Mouse (Mus musculus): Measurements from ENCODE around the gene Scamp1. TPM values are rescaled to one million over a fixed set of nuclear protein-coding genes. Genes with fewer than 3 reads are reported as not detected.

The Scamp1 gene
- total RNA-seq, 2 experiments from 2014 or later, result 183 to 191 TPM

DNA sequence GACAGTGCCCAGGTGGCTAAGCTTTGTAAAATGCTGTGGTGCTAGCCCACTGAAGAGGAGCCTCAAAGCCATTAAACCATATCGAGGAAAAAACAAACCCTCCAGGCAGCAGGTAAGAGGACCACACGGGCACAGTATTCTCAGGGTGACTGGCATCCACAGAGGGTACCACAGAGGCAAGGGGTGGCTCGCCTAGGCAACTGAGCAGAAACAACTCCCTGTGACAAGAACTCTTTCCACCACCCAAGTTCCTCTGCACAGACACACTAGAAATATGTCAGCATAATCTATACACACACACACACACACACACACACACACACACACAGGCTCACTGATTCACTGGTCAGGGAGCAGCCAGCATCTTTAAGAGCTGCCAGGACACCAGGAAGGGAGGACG lies 46.2 kb downstream of the Scamp1 start:
- DNase-seq (ENCODE audit: low spot score in 2 of 2), result no peak

GRCm38 (mm10) chr13:94231871-94232270 lies 53.8 kb downstream of the Scamp1 start:
- DNase-seq (ENCODE audit: low spot score in 2 of 2), result no peak

DNA sequence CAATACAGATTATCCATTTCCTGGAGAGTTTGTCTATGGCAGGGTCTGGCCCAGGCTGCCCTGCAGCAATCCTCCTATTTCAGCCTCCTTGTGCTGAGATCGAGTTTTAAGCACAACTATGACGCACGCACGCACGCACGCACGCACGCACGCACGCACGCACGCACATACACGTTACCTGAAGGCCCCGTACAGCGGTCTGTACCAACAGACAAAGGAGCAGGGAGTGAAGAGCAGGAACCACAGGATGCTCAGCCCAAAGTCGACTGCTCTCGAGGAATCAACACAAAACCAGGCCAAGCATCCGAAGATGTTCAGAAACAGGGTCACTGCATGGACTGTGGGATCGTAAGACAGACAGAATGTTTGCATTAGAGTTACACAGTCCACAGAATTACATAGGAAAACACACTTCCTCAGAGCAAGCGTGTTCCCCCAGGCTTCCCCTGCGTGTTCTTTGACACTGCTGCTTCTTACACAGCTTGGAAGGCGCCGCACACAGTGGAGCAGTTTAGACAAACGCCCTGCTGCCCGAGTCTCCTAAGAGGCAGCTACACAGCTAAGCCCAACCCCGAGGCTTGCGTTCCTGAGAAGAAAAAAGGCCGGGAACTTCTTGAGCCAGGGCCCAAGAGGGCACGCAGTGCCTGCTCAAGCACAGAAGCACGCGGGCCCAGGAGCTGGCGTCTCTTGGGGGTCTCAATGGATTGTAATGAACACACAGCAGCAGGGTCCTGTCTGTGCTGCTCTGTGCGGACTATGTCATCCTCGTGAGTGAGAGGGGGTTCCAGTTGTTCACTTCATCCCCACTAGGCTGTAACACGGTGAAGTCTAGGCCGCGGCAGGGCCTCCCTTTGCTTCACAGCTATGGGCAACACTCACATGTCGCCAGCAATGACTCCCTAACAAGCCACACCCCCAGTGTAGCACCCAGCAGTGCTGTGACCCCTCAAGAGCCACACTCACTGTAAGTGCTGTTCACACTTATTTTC lies 60.6 kb downstream of the Scamp1 start:
- DNase-seq (ENCODE audit: low spot score in 2 of 2), result no peak

DNA sequence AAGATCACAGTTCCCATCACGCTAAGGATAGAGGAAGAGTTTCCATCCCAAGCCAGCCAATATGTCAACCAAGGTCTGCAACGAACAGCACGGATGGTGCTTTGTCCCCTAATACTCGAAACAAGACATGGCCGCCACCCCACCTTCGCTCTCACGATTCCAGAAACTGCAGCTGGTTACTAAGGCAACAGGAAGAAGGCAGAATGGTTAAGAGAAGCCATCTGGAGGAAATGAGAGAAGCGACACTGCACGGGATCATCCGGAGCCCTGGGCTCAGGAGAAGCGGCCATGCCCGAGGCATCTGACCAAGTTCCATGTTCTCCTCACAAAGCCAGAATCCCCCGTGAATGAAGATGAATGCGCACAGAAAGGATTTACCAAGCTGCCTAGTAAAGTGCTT lies 62.0 kb downstream of the Scamp1 start:
- DNase-seq (ENCODE audit: low spot score in 2 of 2), result no peak

DNA sequence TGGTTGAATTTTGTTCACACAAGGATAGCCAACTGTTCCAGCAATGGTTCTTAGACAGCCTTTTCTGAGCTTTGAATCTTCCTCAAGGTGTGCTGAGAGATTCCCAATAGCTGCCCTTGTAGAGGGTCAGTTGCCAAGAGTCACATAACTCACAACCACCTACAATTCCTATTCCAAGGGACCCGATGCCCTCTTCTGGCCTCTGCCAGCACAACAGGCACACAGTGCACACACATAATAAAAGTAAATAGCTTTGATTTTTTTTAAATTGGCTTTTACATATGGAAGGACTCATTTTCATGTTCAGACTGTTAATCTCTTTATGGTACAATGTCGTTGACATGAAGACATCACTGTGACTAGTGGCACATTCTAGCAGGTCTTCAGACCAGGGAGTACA lies 72.9 kb downstream of the Scamp1 start:
- DNase-seq (ENCODE audit: low spot score in 2 of 2), result no peak

DNA sequence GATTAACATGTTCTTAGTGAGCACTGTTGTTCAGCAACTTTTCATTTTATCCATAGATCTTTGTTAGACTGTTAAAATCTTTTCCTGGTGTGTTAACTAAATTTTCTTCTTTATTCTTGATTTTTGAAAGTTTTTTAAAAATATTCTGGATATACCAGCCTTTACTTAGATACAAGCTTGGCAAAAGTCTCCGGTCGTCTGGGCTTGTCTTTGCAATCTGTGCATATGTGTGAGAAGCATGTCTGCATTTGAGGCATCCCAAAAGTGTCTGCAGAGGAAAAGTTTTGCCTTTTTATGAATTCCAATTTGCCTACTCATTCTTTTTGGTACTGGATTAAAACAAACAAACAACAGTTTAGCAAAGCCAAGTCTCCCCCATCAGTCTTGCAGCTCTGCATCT lies 73.5 kb downstream of the Scamp1 start:
- DNase-seq (ENCODE audit: low spot score in 2 of 2), result no peak

DNA sequence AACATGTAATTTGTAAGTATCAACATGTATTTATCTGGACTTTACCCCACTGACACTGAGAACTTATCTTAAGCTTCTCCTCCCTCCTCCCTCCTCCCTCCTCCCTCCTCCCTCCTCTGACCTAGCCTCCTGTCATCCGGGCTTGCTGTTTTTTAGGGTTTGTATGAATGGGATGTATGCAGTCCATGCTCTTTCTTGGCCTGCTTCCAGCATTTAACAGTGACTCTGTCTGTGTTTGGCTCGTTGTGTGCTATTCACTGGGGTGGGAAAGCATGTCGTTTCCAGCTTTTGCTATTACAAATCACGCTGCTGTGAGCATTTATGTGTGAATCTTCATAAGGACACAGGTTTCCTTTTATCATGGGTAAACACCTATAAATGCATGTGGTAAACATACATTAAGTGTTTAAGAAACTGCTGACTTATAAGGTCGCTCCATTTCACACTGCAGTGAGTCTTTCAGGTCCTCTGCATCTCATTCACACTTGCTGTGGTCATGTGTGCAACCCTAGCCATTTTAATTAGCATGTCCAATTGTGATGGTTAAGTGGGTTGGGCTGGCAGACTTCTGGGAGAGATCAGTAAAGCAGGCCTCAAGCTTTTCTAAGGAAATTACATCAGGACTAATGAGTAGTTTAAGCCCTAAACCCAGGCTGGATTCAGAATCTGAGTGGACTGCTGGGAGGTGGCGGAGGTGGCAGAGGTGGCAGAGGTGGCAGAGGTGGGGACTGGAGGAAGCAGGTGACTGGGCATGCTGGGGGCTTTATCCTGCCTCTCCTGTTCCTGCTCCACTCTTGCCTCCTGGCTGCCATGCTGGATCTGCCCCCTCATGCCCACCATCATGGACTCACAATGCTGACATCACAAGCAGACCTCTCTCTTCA lies 74.2 kb downstream of the Scamp1 start:
- no peak for DNase-seq (ENCODE audit: low spot score in 2 of 2)

DNA sequence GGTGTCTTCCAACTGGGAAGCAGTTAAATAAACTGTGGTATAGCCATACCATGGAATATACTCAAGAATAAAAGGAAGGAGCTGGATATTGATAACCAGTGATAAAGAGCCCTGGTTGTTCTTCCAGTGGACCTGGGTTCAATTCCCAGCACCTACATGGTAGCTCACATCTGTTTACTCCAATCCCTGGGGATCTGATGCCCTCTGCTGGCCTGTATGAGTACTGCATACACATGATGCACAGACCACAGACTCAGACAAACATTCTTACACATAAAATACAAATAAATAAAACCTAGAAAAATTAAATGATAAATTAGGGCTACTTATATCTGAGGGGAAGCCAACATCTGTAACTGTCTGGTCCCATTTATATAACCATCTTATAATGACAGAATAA lies 76.8 kb downstream of the Scamp1 start:
- no peak for DNase-seq (ENCODE audit: low spot score in 2 of 2)

- DNase-seq (ENCODE audit: low spot score in 2 of 2), result no peak
Observed at GRCm38 (mm10) chr13:94207973-94208372, 77.7 kb downstream of the Scamp1 start.

DNA sequence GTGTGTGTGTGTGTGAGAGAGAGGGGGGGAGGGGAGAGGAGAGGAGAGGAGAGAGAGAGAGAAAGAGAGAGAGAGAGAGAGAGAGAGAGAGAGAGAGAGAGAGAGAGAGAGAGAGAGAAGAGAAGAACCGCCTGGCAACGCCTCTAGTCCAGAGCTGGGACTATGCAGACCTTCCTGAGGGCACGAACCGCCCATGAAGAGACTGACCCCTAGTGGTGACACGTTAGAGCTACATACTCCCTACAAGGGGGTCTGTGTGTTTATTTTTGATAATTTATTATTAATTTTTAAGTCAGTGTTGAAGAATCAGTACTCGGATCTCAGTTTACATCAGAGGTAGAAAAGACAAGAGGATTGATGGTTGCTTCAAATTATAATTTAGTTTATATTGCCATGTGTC lies 80.4 kb downstream of the Scamp1 start:
- DNase-seq (ENCODE audit: low spot score in 2 of 2), result peak in 1 of 2 experiments; percentile 35

DNA sequence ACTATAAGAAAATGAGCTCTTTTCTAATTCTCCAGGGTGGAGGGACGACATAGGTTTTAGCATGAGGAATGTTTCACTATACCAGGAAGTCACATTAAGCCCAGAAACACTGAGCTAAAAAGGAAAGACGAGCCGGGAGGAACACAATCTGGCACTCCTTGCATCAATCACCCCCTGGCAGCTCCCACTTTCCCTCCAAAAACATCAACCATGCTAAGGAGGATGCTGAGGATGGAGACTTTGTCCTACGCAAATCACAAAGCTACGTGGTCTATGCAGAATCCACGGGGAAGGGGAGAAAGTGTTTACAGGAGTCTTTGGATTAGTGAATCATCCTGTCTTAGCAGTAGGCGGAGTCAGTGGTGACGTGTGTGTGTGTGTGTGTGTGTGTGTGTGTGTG lies 85.8 kb downstream of the Scamp1 start:
- no peak for DNase-seq (ENCODE audit: low spot score in 2 of 2)

- DNase-seq (ENCODE audit: low spot score in 2 of 2), result no peak
Observed at GRCm38 (mm10) chr13:94198616-94199015, 87.0 kb downstream of the Scamp1 start.

DNA sequence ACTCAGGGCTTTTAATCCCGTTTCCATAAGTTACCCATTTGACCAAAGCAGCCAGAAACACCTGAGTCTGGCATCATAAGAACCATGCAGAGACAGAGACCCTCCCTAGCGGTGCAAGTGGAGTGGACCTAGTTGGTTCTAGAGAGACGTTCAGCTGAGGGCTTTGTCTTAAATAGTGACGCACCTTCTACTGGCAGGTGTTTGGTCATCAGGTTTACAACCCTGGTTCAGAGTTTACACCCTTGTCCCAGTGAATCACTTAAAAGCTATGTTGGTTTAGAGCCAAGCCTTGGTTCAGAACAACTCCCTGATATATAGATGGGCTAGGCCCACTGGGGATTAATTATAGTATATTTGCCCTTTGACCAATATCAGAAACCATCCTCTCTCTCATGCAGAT lies 92.4 kb downstream of the Scamp1 start:
- DNase-seq (ENCODE audit: low spot score in 2 of 2), result no peak

- no peak for DNase-seq (ENCODE audit: low spot score in 2 of 2)
Observed at GRCm38 (mm10) chr13:94190386-94190785, 95.3 kb downstream of the Scamp1 start.

- DNase-seq (ENCODE audit: low spot score in 2 of 2), result no peak
Observed at GRCm38 (mm10) chr13:94188200-94189086, 97.2 kb downstream of the Scamp1 start.

GRCm38 (mm10) chr13:94185631-94186030 lies 100.0 kb downstream of the Scamp1 start:
- no peak for DNase-seq (ENCODE audit: low spot score in 2 of 2)

DNA sequence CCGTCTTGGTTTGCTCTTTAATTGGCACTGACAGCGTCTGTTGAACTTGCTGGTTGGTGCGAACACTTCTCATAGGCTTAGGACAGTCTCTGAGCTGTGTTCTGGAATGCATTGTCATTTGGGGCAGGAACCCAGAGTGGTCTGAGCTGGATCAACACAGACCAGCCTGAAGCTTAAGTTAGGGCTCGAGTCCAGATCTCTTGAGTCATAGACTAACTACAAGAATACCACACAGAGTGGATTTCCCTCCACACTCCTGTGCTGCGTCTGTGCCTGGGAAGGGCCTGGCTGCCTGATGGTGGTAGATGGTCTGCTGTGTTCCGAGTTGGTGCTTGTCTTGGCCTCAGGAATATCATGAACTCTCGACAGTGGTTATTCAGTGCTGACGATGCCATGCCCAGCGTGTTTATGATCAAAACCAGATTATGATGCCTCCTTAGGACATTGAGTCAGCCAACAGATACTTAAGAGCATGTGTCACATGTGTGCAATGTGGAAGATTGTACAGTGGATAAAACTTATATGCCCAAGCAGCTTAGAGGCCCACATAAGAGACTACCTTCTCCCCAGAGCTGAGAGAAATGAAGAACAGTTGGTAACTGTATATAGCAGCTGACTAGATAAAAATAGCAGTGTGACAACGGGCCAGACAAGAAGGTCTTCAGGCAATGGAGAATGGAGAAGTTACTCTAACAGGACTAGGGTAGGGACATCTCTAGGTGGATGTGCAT lies 100.8 kb downstream of the Scamp1 start:
- no peak for DNase-seq (ENCODE audit: low spot score in 2 of 2)

GRCm38 (mm10) chr13:94183372-94184021 lies 102.2 kb downstream of the Scamp1 start:
- DNase-seq (ENCODE audit: low spot score in 2 of 2), result no peak

DNA sequence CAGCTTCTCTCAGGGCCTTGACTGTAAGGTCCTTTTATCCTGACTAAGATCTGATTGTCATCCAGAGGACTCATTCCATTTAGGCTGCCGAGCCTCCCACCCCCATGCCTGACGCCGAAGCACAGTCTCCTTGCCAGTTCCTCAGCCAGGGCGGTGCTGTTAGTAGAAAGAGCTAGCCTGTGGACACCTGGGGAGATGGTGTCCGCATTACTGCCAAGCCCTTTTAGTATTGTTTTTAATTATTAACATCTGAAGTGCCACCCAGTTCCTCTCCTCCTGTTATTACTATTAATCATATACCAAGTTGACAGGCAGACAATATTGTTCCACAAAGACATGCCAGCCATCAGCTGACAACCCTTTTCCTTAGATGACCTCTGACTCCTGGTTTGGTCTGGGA lies 103.6 kb downstream of the Scamp1 start:
- DNase-seq (ENCODE audit: low spot score in 2 of 2), result no peak

Data from left cerebral cortex, adult 18-20 months (tissue).